Mouse (Mus musculus) liver, adult 2 months (tissue): ENCODE measurements at regions not wholly inside any gene's neighbourhood (a gene's known extent, or its start where the extent isn't known, plus 50 kb on each side); places are given as distances from the start of the nearest gene placed in this dataset.

Experiments used
- DNase-seq: peaks from one replicate; pipeline ENCODE4 v3.0.0-alpha.2; 2011; ENCODE audit warnings: low read depth, low spot score; ENCODE audit errors: extremely low read depth
- H3K27ac ChIP-seq: fragments of 200-500 bp; replicated peaks from 2 replicates; pipeline ENCODE4 v1.5.1; 2012; ENCODE audit warnings: low read depth, mild to moderate bottlenecking, control low read depth, inconsistent platforms, low read length; ENCODE audit not compliant: insufficient read depth
- H3K27me3 ChIP-seq: fragments of 200-500 bp; 2 replicates; pipeline ENCODE4 v1.6.1; 2012; ENCODE audit warnings: mild to moderate bottlenecking, moderate library complexity, low read length, inconsistent platforms; ENCODE audit not compliant: control insufficient read depth, insufficient read depth
- H3K36me3 ChIP-seq: fragments of 200-500 bp; 2 replicates; pipeline ENCODE4 v1.6.1; 2012; ENCODE audit warnings: low read length, inconsistent platforms; ENCODE audit not compliant: control insufficient read depth, insufficient read depth
- H3K4me1 ChIP-seq: fragments of 200-500 bp; 2 replicates; pipeline ENCODE4 v1.6.1; 2011; ENCODE audit warnings: low read length; ENCODE audit not compliant: control insufficient read depth, insufficient read depth
- H3K4me3 ChIP-seq: fragments of 200-500 bp; 2 replicates; pipeline ENCODE4 v1.5.1; 2011; ENCODE audit warnings: low read depth, mild to moderate bottlenecking, control low read depth, low read length, moderate library complexity; ENCODE audit not compliant: insufficient read depth
- H3K79me2 ChIP-seq: fragments of 200-500 bp; 2 replicates; pipeline ENCODE4 v1.6.1; 2012; ENCODE audit warnings: inconsistent platforms, mild to moderate bottlenecking, low read length, moderate library complexity; ENCODE audit not compliant: control insufficient read depth, insufficient read depth
- H3K9ac ChIP-seq: fragments of 200-500 bp; 2 replicates; pipeline ENCODE4 v1.6.1; 2012; ENCODE audit warnings: low read depth, mild to moderate bottlenecking, control low read depth, inconsistent platforms, low read length
- CTCF ChIP-seq: fragments of 200-500 bp; IDR thresholded peaks from 2 replicates; pipeline ENCODE4 v1.5.1; 2011; ENCODE audit warnings: low read depth, low read length, control low read depth
- POLR2A ChIP-seq: fragments of 200-500 bp; IDR thresholded peaks from 2 replicates; pipeline ENCODE4 v1.6.1; 2011; ENCODE audit warnings: low read length, control low read depth; ENCODE audit not compliant: insufficient read depth; ENCODE audit errors: extremely low read depth
- WGBS: fragments of 180-500 bp; shearing (Covaris S2); methylation state at CpG from one replicate; pipeline ENCODE4 v1.1.7; 2018; 5-methylcytosine and 5-hydroxymethylcytosine counted together

GRCm38 (mm10) chr15:42100730-42101129, 1966.6 kb downstream of the 9330182O14Rik start:
- no peak for DNase-seq
- Histone ChIP-seq H3K9ac (no peak overlapping the region), H3K27ac (no peak overlapping the region), H3K36me3 (no peaks in the 10 kb centered on the region), H3K4me3 (no peak overlapping the region), H3K79me2 (no peaks in the 10 kb centered on the region), H3K4me1 (no peaks in the 10 kb centered on the region), H3K27me3 (no peaks in the 10 kb centered on the region)
- 70% methylated on average over 2 of the region's 2 CpGs for WGBS
- TF ChIP-seq POLR2A (no peak), CTCF (no peak)

GRCm38 (mm10) chr15:42104816-42105215, 1970.7 kb downstream of the 9330182O14Rik start:
- WGBS: 81% methylated on average over 2 of the region's 2 CpGs
- no peaks in the 10 kb centered on the region for H3K36me3 ChIP-seq
- no peaks in the 10 kb centered on the region for H3K27me3 ChIP-seq
- H3K79me2 ChIP-seq: no peaks in the 10 kb centered on the region
- no peak overlapping the region for H3K27ac ChIP-seq
- no peak overlapping the region for H3K9ac ChIP-seq
- no peak for DNase-seq
- no peak overlapping the region for H3K4me3 ChIP-seq
- no peaks in the 10 kb centered on the region for H3K4me1 ChIP-seq
- TF ChIP-seq CTCF (no peak), POLR2A (no peak)

GRCm38 (mm10) chr15:42107106-42107505, 1972.9 kb downstream of the 9330182O14Rik start:
- DNase-seq: no peak
- no peaks in the 10 kb centered on the region for H3K4me1 ChIP-seq
- no peaks in the 10 kb centered on the region for H3K27me3 ChIP-seq
- no peak overlapping the region for H3K9ac ChIP-seq
- no peak for TF ChIP-seq POLR2A
- no peak for TF ChIP-seq CTCF
- no peak overlapping the region for H3K27ac ChIP-seq
- H3K79me2 ChIP-seq: no peaks in the 10 kb centered on the region
- no peak overlapping the region for H3K4me3 ChIP-seq
- no peaks in the 10 kb centered on the region for H3K36me3 ChIP-seq

GRCm38 (mm10) chr15:42111811-42112210, 1977.6 kb downstream of the 9330182O14Rik start:
- Histone ChIP-seq H3K9ac (no peak overlapping the region), H3K27me3 (no peaks in the 10 kb centered on the region), H3K79me2 (no peaks in the 10 kb centered on the region), H3K4me1 (no peaks in the 10 kb centered on the region), H3K4me3 (no peak overlapping the region), H3K27ac (no peak overlapping the region), H3K36me3 (no peaks in the 10 kb centered on the region)
- WGBS: 70% methylated on average over 5 of the region's 5 CpGs
- TF ChIP-seq CTCF (no peak), POLR2A (no peak)
- no peak for DNase-seq

- DNase-seq: no peak
- H3K79me2 ChIP-seq: no peaks in the 10 kb centered on the region
- H3K27ac ChIP-seq: no peak overlapping the region
- H3K4me1 ChIP-seq: no peaks in the 10 kb centered on the region
- 93% methylated on average over 1 of the region's 1 CpGs for WGBS
- H3K36me3 ChIP-seq: no peaks in the 10 kb centered on the region
- H3K27me3 ChIP-seq: no peaks in the 10 kb centered on the region
- no peak for TF ChIP-seq POLR2A
- H3K4me3 ChIP-seq: no peak overlapping the region
- no peak overlapping the region for H3K9ac ChIP-seq
Observed at GRCm38 (mm10) chr15:42127471-42127870, 1993.3 kb downstream of the 9330182O14Rik start.

- 89% methylated on average over 3 of the region's 3 CpGs for WGBS
- H3K9ac ChIP-seq: no peak overlapping the region
Observed at GRCm38 (mm10) chr15:42128976-42129375, 1994.8 kb downstream of the 9330182O14Rik start.

More at GRCm38 (mm10) chr15:42128976-42129375, 1994.8 kb downstream of the 9330182O14Rik start:
- TF ChIP-seq POLR2A: no peak
- TF ChIP-seq CTCF: no peak
- Histone ChIP-seq H3K36me3 (no peaks in the 10 kb centered on the region), H3K27me3 (no peaks in the 10 kb centered on the region), H3K79me2 (no peaks in the 10 kb centered on the region), H3K27ac (no peak overlapping the region), H3K4me1 (no peaks in the 10 kb centered on the region), H3K4me3 (no peak overlapping the region)
- no peak for DNase-seq
